Mouse (Mus musculus): ENCODE data around the gene Asb18. TPM values are rescaled to one million over a fixed set of nuclear protein-coding genes. Genes with fewer than 3 reads are reported as not detected.

Asb18 gene
- polyA plus RNA-seq, 1 experiment from 2014 or later = not detected

Other genes with a start within 250 kb of the Asb18 start
- 0.20 TPM in 1 of 2 replicates, not detected in the other for gene Gbx2, start 83.5 kb downstream of the Asb18 start, polyA plus RNA-seq (2014; fragmentation: Nextera tagmentation; extraction: Ambion mirVana)
- 0.22 and 0.51 TPM in 2 replicates for gene Iqca, start 138.7 kb upstream of the Asb18 start, polyA plus RNA-seq (2014; fragmentation: Nextera tagmentation; extraction: Ambion mirVana)
- gene Ackr3, start 189.3 kb upstream of the Asb18 start, polyA plus RNA-seq (2014; fragmentation: Nextera tagmentation; extraction: Ambion mirVana) = 19.4 and 19.9 TPM in 2 replicates